Mouse (Mus musculus): ENCODE data around the gene Endov.

Gene Endov

GRCm38 (mm10) chr11:119490861-119491689 is at the start of gene Endov:
TSS of gene Endov (plus strand) at chr11:119491347.
- DNase-seq = peak; percentile 98

- DNase-seq = no peak
Measured at GRCm38 (mm10) chr11:119442199-119442598, 48.9 kb upstream of the Endov start.

GRCm38 (mm10) chr11:119443442-119443841 is 47.7 kb upstream of the Endov start:
- DNase-seq = no peak

GRCm38 (mm10) chr11:119456097-119456496 is 35.0 kb upstream of the Endov start:
- no peak for DNase-seq

- no peak for DNase-seq
Measured at GRCm38 (mm10) chr11:119477876-119478275, 13.3 kb upstream of the Endov start.

- DNase-seq = no peak
Measured at GRCm38 (mm10) chr11:119491690-119492087, 542 bp downstream of the Endov start.

- no peak for DNase-seq
Measured at GRCm38 (mm10) chr11:119492830-119493229, 1.7 kb downstream of the Endov start.

- DNase-seq = no peak
Measured at GRCm38 (mm10) chr11:119493516-119493915, 2.4 kb downstream of the Endov start.

- peak; percentile 11 for DNase-seq
Measured at GRCm38 (mm10) chr11:119496147-119496546, 5.0 kb downstream of the Endov start.

- DNase-seq = peak; percentile 35
Measured at GRCm38 (mm10) chr11:119497451-119497850, 6.3 kb downstream of the Endov start.

GRCm38 (mm10) chr11:119499297-119499696 is 8.2 kb downstream of the Endov start:
- DNase-seq = no peak

GRCm38 (mm10) chr11:119500011-119500410 is 8.9 kb downstream of the Endov start:
- peak; percentile 11 for DNase-seq

- DNase-seq = peak; percentile 83
Measured at GRCm38 (mm10) chr11:119503675-119504074, 12.5 kb downstream of the Endov start.

- DNase-seq = no peak
Measured at GRCm38 (mm10) chr11:119506386-119506785, 15.2 kb downstream of the Endov start.

GRCm38 (mm10) chr11:119507772-119508171 is 16.6 kb downstream of the Endov start:
- no peak for DNase-seq

- no peak for DNase-seq
Measured at GRCm38 (mm10) chr11:119509165-119509776, 18.1 kb downstream of the Endov start.

GRCm38 (mm10) chr11:119513038-119513659 is 22.0 kb downstream of the Endov start:
- no peak for DNase-seq

- DNase-seq = peak; percentile 80
Measured at GRCm38 (mm10) chr11:119514108-119514860, 23.1 kb downstream of the Endov start.

- DNase-seq = peak; percentile 97
Measured at GRCm38 (mm10) chr11:119514967-119515636, 24.0 kb downstream of the Endov start.

GRCm38 (mm10) chr11:119515823-119516676 is 24.9 kb downstream of the Endov start:
- DNase-seq = no peak

GRCm38 (mm10) chr11:119516677-119517361 is 25.7 kb downstream of the Endov start:
- DNase-seq = peak; percentile 50

All from cerebellum, adult 11 months (tissue).